Mouse (Mus musculus): ENCODE data around the gene Irak1. TPM values are rescaled to one million over a fixed set of nuclear protein-coding genes. Genes with fewer than 3 reads are reported as not detected.

Gene Irak1
- polyA plus RNA-seq, 1 experiment from 2014 or later, result 66.6 TPM

- Histone ChIP-seq H3K4me1 (peaks cover 8% of the 10 kb centered on the region; the same call in 1 of the 2 replicates), H3K36me3 (no peaks in the 10 kb centered on the region), H3K4me3 (no peak overlapping the region), H3K27ac (0 out of 2 replicates have a peak overlapping the region, but pooled peaks have one; percentile 19), H3K27me3 (ENCODE audit: low read depth, poor library complexity, severe bottlenecking) (peaks cover 15% of the 10 kb centered on the region; the same call in 1 of the 2 replicates), H3K9me3 (replicated peaks) (no peaks in the 10 kb centered on the region)
- DNase-seq (ENCODE audit: low spot score), result peak; percentile 32
- 40% methylated on average over 8 of the region's 8 CpGs for WGBS
These were observed 24.5 kb downstream of the Irak1 start for GRCm38 (mm10) chrX:73998911-73999869.

DNA sequence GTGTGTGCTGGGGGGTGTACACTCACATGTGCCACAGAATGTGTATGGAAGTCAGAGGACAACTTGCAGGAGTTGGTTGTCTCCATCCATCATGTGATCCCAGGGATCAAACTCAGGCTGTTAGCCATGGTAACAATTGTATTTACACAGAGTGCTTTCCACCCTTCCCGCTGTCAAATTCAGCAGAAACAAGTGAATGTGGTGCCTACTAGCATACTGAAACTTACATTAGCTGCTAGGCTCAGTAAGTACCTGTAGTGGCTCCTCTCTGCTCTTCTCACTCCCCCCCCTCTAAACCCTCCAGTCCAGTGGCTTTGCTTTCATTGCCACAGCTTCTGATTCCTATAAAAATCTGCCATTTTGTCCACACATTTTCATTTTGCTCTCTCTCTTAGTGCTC, 45.9 kb downstream of the Irak1 start:
- DNase-seq (ENCODE audit: low spot score), result no peak
- 78% methylated on average over 1 of the region's 1 CpGs for WGBS
- no peaks in the 10 kb centered on the region for H3K9me3 ChIP-seq (replicated peaks)

GRCm38 (mm10) chrX:73976283-73976682, 47.4 kb downstream of the Irak1 start:
- WGBS, result 89% methylated on average over 2 of the region's 2 CpGs
- no peaks in the 10 kb centered on the region for H3K9me3 ChIP-seq (replicated peaks)
- DNase-seq (ENCODE audit: low spot score), result no peak
- H3K4me1 ChIP-seq, result no peaks in the 10 kb centered on the region
- no peak overlapping the region for H3K27ac ChIP-seq
- peaks cover 34% of the 10 kb centered on the region; the same call in 1 of the 2 replicates for H3K27me3 ChIP-seq (ENCODE audit: low read depth, poor library complexity, severe bottlenecking)
- no peak overlapping the region for H3K4me3 ChIP-seq
- H3K36me3 ChIP-seq, result no peaks in the 10 kb centered on the region

More for the DNA sequence above, 45.9 kb downstream of the Irak1 start:
- H3K4me3 ChIP-seq, result no peak overlapping the region
- H3K27ac ChIP-seq, result no peak overlapping the region
- peaks cover 34% of the 10 kb centered on the region; the same call in 1 of the 2 replicates for H3K27me3 ChIP-seq (ENCODE audit: low read depth, poor library complexity, severe bottlenecking)
- no peaks in the 10 kb centered on the region for H3K4me1 ChIP-seq
- no peaks in the 10 kb centered on the region for H3K36me3 ChIP-seq

DNA sequence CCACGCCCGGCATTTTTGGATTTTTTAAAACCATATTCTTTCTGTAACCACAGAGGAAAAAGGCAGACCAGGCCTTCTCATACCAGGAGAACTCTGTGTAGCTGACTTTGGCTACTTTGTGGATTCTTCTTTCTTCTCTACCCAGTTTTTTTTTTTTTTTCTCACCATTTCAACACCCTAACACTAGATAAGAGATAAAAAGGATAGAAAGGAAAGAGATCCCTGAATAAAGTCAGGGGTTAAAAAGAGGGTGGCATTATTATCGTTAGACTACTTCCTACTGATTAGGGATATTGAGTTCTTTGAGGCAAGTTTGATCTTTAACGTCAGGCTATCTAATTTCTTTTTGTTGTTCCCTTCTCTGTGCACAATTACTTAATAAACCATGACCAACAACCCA, 50.9 kb downstream of the Irak1 start:
- no peak overlapping the region for H3K27ac ChIP-seq
- DNase-seq (ENCODE audit: low spot score), result no peak
- H3K36me3 ChIP-seq, result no peaks in the 10 kb centered on the region
- H3K4me1 ChIP-seq, result no peaks in the 10 kb centered on the region
- H3K4me3 ChIP-seq, result no peak overlapping the region
- 84% methylated on average over 4 of the region's 4 CpGs for WGBS
- H3K9me3 ChIP-seq (replicated peaks), result no peaks in the 10 kb centered on the region
- peaks cover 34% of the 10 kb centered on the region for H3K27me3 ChIP-seq (ENCODE audit: low read depth, poor library complexity, severe bottlenecking)

- Histone ChIP-seq H3K36me3 (no peaks in the 10 kb centered on the region), H3K27me3 (ENCODE audit: low read depth, poor library complexity, severe bottlenecking) (peaks cover 50% of the 10 kb centered on the region), H3K9me3 (replicated peaks) (no peaks in the 10 kb centered on the region), H3K27ac (no peak overlapping the region), H3K4me3 (no peak overlapping the region), H3K4me1 (no peaks in the 10 kb centered on the region)
- DNase-seq (ENCODE audit: low spot score), result no peak
These were observed 52.9 kb downstream of the Irak1 start for GRCm38 (mm10) chrX:73970781-73971180.

DNA sequence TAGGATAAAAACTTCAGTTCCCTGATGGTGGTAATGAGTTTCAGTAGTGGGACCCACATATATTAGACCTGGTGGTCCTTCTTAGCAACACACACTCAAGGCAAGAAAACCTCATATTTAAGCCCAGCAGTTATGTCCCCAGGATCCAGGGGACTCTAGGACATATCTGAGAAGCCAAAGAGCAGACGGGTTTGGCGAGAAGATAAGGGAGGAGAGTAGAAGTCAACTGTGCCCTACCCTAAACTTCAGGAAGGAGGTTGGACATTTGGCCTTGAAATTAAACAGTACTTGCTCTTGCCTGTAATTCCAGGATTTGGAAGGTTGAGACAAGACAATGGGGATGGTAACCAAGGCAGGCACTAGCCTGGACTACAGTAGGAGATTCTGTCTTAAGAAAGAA, 54.0 kb downstream of the Irak1 start:
- no peaks in the 10 kb centered on the region for H3K4me1 ChIP-seq
- WGBS, result 85% methylated on average over 2 of the region's 2 CpGs
- no peak overlapping the region for H3K4me3 ChIP-seq
- H3K27me3 ChIP-seq (ENCODE audit: low read depth, poor library complexity, severe bottlenecking), result peaks cover 54% of the 10 kb centered on the region
- no peak overlapping the region for H3K27ac ChIP-seq
- no peak for DNase-seq (ENCODE audit: low spot score)
- H3K36me3 ChIP-seq, result no peaks in the 10 kb centered on the region
- H3K9me3 ChIP-seq (replicated peaks), result no peaks in the 10 kb centered on the region

- DNase-seq (ENCODE audit: low spot score), result no peak
- 88% methylated on average over 1 of the region's 1 CpGs for WGBS
These were observed 54.6 kb downstream of the Irak1 start for GRCm38 (mm10) chrX:73969167-73969566.

GRCm38 (mm10) chrX:73967177-73968075, 56.3 kb downstream of the Irak1 start:
- Histone ChIP-seq H3K4me3 (peak overlapping the region; percentile 66), H3K9me3 (replicated peaks) (no peaks in the 10 kb centered on the region), H3K27ac (peak overlapping the region; percentile 95), H3K27me3 (ENCODE audit: low read depth, poor library complexity, severe bottlenecking) (peaks cover 62% of the 10 kb centered on the region), H3K36me3 (peaks cover 19% of the 10 kb centered on the region), H3K4me1 (peaks cover 10% of the 10 kb centered on the region)
- WGBS, result 10% methylated on average over 60 of the region's 60 CpGs
- DNase-seq (ENCODE audit: low spot score), result peak; percentile 85

More at GRCm38 (mm10) chrX:73969167-73969566, 54.6 kb downstream of the Irak1 start:
- H3K27me3 ChIP-seq (ENCODE audit: low read depth, poor library complexity, severe bottlenecking), result peaks cover 57% of the 10 kb centered on the region
- H3K4me1 ChIP-seq, result peaks cover 5% of the 10 kb centered on the region
- no peaks in the 10 kb centered on the region for H3K9me3 ChIP-seq (replicated peaks)
- peaks cover 4% of the 10 kb centered on the region for H3K36me3 ChIP-seq
- no peak overlapping the region for H3K4me3 ChIP-seq
- H3K27ac ChIP-seq, result no peak overlapping the region

- peak; percentile 86 for DNase-seq (ENCODE audit: low spot score)
- no peaks in the 10 kb centered on the region for H3K9me3 ChIP-seq (replicated peaks)
- WGBS, result 12% methylated on average over 58 of the region's 58 CpGs
- peaks cover 10% of the 10 kb centered on the region for H3K4me1 ChIP-seq
- peaks cover 29% of the 10 kb centered on the region for H3K36me3 ChIP-seq
- H3K27me3 ChIP-seq (ENCODE audit: low read depth, poor library complexity, severe bottlenecking), result peaks cover 71% of the 10 kb centered on the region
- H3K27ac ChIP-seq, result peak within 1 kb of the TSS; percentile 95
- peak within 1 kb of the TSS; percentile 66 for H3K4me3 ChIP-seq
These were observed 57.2 kb downstream of the Irak1 start, which contains the start of gene Hcfc1 for GRCm38 (mm10) chrX:73966248-73967176. Hcfc1 (minus strand) TSS chrX:73966357.

DNA sequence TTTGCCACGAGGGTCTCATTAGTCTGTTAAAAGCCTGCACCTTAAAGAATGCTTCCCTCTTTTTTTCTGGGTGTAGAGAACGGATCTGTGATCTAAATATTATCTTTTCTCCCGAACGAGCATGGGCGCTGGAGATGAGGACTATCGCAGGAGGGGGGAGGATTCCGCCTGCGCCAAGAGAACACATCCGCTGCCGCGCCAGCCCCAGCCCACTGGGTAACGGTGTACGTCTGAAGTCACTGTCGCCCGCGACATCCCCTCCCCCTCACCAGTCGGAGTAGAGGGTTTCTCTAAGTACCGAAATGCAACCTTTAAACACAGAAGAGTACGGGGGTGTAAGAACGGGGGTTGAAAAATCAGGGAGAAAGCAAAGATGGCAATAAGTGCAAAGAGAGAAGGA, 58.4 kb downstream of the Irak1 start:
- H3K27me3 ChIP-seq (ENCODE audit: low read depth, poor library complexity, severe bottlenecking), result peaks cover 82% of the 10 kb centered on the region
- peak overlapping the region; percentile 66 for H3K4me3 ChIP-seq
- H3K36me3 ChIP-seq, result peaks cover 41% of the 10 kb centered on the region
- peaks cover 10% of the 10 kb centered on the region for H3K4me1 ChIP-seq
- peak; percentile 43 for DNase-seq (ENCODE audit: low spot score)
- peak overlapping the region; percentile 95 for H3K27ac ChIP-seq
- 8% methylated on average over 20 of the region's 20 CpGs for WGBS
- H3K9me3 ChIP-seq (replicated peaks), result no peaks in the 10 kb centered on the region

DNA sequence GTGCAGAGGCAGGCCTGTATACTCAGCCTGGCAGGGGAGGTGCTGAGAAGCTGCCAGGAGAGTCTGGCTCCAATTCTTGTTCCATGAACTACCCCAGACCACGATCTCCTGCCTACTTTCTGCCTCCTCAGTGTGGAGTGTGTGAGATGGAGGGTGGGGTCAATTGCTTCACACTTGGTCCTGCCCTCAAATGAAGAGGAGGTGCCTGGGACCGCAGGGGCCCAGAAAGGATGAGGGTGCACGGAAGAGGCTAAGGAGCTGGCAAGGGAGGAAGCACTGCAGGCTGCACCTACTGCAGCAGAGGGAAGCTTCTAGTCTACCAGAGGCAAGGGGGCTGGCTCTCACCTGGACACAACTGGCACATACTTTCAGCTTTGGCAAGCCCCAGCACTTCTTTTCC, 59.4 kb downstream of the Irak1 start:
- Histone ChIP-seq H3K27me3 (ENCODE audit: low read depth, poor library complexity, severe bottlenecking) (peaks cover 91% of the 10 kb centered on the region), H3K4me1 (peaks cover 10% of the 10 kb centered on the region), H3K27ac (0 out of 2 replicates have a peak overlapping the region, but pooled peaks have one; percentile 95), H3K36me3 (peaks cover 50% of the 10 kb centered on the region), H3K4me3 (peak overlapping the region; percentile 66), H3K9me3 (replicated peaks) (no peaks in the 10 kb centered on the region)
- DNase-seq (ENCODE audit: low spot score), result no peak
- WGBS, result 40% methylated on average over 3 of the region's 3 CpGs

Data from limb, embryonic 10.5 days (tissue).